Mouse (Mus musculus): ENCODE measurements at regions not wholly inside any gene's neighbourhood (a gene's known extent, or its start where the extent isn't known, plus 50 kb on each side); places are given as distances from the start of the nearest gene placed in this dataset.

- H3K79me2 ChIP-seq (ENCODE audit: control insufficient read depth, insufficient read depth): no peaks in the 10 kb centered on the region
- no peaks in the 10 kb centered on the region for H3K27me3 ChIP-seq (ENCODE audit: control insufficient read depth, insufficient read depth, insufficient read length)
- no peak overlapping the region for H3K4me3 ChIP-seq
- TF ChIP-seq USF1 (IDR thresholded peaks at IDR 0.05; ENCODE audit: low read depth) (no peak), POLR2A (IDR thresholded peaks at IDR 0.05; ENCODE audit: insufficient read length, low read depth) (no peak)
- H3K36me3 ChIP-seq (ENCODE audit: control insufficient read depth, insufficient read depth): no peaks in the 10 kb centered on the region
- no peak overlapping the region for H3ac ChIP-seq (ENCODE audit: control insufficient read depth, insufficient read length)
- no peak overlapping the region for H3K4me2 ChIP-seq (ENCODE audit: low read depth)
Measured at GRCm38 (mm10) chr8:103577147-103577546, 524.3 kb upstream of the Cdh5 start.

DNA sequence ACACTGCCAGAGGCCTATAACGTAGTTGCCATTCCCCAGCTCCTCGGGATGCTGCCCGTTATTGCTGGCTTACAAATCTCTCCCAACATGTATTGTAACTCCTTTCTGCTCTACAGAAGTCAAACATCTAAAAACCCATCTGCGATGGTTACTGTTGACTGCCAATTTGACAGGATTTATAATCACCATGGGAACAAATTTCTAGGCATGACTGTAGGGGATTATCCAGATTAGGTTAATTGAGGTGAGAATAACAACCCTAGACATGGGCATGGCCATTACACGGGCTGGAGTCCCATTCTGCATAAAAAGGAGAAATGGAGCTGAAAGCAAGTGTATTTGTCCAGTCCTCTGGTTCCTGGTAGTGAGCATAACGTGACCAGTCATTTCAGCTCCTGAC is 523.4 kb upstream of the Cdh5 start:
- Histone ChIP-seq H3ac (ENCODE audit: control insufficient read depth, insufficient read length) (no peak overlapping the region), H3K79me2 (ENCODE audit: control insufficient read depth, insufficient read depth) (no peaks in the 10 kb centered on the region), H3K4me2 (ENCODE audit: low read depth) (no peak overlapping the region), H3K27me3 (ENCODE audit: control insufficient read depth, insufficient read depth, insufficient read length) (no peaks in the 10 kb centered on the region), H3K4me3 (no peak overlapping the region), H3K36me3 (ENCODE audit: control insufficient read depth, insufficient read depth) (no peaks in the 10 kb centered on the region)
- TF ChIP-seq REST (IDR thresholded peaks at IDR 0.05; ENCODE audit: insufficient read depth, insufficient read length) (no peak), SRF (IDR thresholded peaks at IDR 0.05; ENCODE audit: control insufficient read depth, insufficient read length, low read depth) (no peak), POLR2AphosphoS2 (IDR thresholded peaks at IDR 0.05; ENCODE audit: insufficient read length, low read depth) (no peak), USF1 (IDR thresholded peaks at IDR 0.05; ENCODE audit: low read depth) (no peak), MAX (IDR thresholded peaks at IDR 0.05; ENCODE audit: low read depth) (no peak)

DNA sequence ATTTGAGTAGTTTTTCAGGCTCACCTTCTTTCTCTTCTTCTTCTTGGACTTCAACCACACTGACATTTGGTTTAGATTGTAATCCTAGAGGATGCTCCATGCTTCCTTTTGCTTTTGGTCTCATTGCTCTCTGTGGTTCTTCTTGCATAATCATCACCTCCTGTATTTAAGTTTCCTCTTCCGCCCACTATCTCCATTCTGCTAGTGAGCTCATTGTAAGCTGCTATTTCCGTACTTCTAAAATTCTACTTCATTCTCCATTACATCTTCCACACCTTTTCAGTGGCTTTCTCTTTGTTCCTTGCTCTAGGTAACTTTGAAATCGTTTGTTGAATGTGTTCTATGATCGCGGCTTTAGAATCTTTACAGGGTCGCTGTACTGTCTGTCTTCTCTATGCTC is 493.1 kb upstream of the Cdh5 start:
- Histone ChIP-seq H3K79me2 (ENCODE audit: control insufficient read depth, insufficient read depth) (no peaks in the 10 kb centered on the region), H3K4me3 (no peak overlapping the region), H3ac (ENCODE audit: control insufficient read depth, insufficient read length) (no peak overlapping the region), H3K4me2 (ENCODE audit: low read depth) (no peak overlapping the region), H3K36me3 (ENCODE audit: control insufficient read depth, insufficient read depth) (no peaks in the 10 kb centered on the region), H3K27me3 (ENCODE audit: control insufficient read depth, insufficient read depth, insufficient read length) (no peaks in the 10 kb centered on the region)
- TF ChIP-seq E2F4 (IDR thresholded peaks at IDR 0.05; ENCODE audit: insufficient read depth) (no peak), CEBPB (IDR thresholded peaks at IDR 0.05; ENCODE audit: insufficient read depth, poor library complexity, severe bottlenecking) (no peak), TCF3 (IDR thresholded peaks at IDR 0.05; ENCODE audit: insufficient read length, low read depth) (no peak), SRF (IDR thresholded peaks at IDR 0.05; ENCODE audit: control insufficient read depth, insufficient read length, low read depth) (no peak), POLR2AphosphoS2 (IDR thresholded peaks at IDR 0.05; ENCODE audit: insufficient read length, low read depth) (no peak), USF1 (IDR thresholded peaks at IDR 0.05; ENCODE audit: low read depth) (no peak), MYOG (IDR thresholded peaks at IDR 0.05; ENCODE audit: control insufficient read depth in 1 of 3, insufficient read depth in 1 of 3, insufficient read length in 2 of 3, low read depth in 2 of 3) (no peak), REST (IDR thresholded peaks at IDR 0.05; ENCODE audit: insufficient read depth, insufficient read length) (no peak), POLR2A (IDR thresholded peaks at IDR 0.05; ENCODE audit: insufficient read length, low read depth) (no peak)

GRCm38 (mm10) chr8:103623781-103624434 is 477.5 kb upstream of the Cdh5 start:
- no peaks in the 10 kb centered on the region for H3K79me2 ChIP-seq (ENCODE audit: control insufficient read depth, insufficient read depth)
- no peaks in the 10 kb centered on the region for H3K36me3 ChIP-seq (ENCODE audit: control insufficient read depth, insufficient read depth)
- H3K4me2 ChIP-seq (ENCODE audit: low read depth): no peak overlapping the region
- H3ac ChIP-seq (ENCODE audit: control insufficient read depth, insufficient read length): no peak overlapping the region
- TF ChIP-seq TCF3 (IDR thresholded peaks at IDR 0.05; ENCODE audit: insufficient read length, low read depth): no peak
- TF ChIP-seq MAX (IDR thresholded peaks at IDR 0.05; ENCODE audit: low read depth): no peak
- no peak for TF ChIP-seq TCF12 (IDR thresholded peaks at IDR 0.05; ENCODE audit: insufficient read depth, poor library complexity, severe bottlenecking)
- no peak for TF ChIP-seq POLR2A (IDR thresholded peaks at IDR 0.05; ENCODE audit: insufficient read length, low read depth)
- TF ChIP-seq REST (IDR thresholded peaks at IDR 0.05; ENCODE audit: insufficient read depth, insufficient read length): no peak
- no peaks in the 10 kb centered on the region for H3K27me3 ChIP-seq (ENCODE audit: control insufficient read depth, insufficient read depth, insufficient read length)
- H3K4me3 ChIP-seq: no peak overlapping the region

- TF ChIP-seq E2F4 (IDR thresholded peaks at IDR 0.05; ENCODE audit: insufficient read depth) (no peak), REST (IDR thresholded peaks at IDR 0.05; ENCODE audit: insufficient read depth, insufficient read length) (no peak), TCF12 (IDR thresholded peaks at IDR 0.05; ENCODE audit: insufficient read depth, poor library complexity, severe bottlenecking) (no peak), POLR2A (IDR thresholded peaks at IDR 0.05; ENCODE audit: insufficient read length, low read depth) (no peak), POLR2AphosphoS2 (IDR thresholded peaks at IDR 0.05; ENCODE audit: insufficient read length, low read depth) (no peak), TCF3 (IDR thresholded peaks at IDR 0.05; ENCODE audit: insufficient read length, low read depth) (no peak), SRF (IDR thresholded peaks at IDR 0.05; ENCODE audit: control insufficient read depth, insufficient read length, low read depth) (no peak), CEBPB (IDR thresholded peaks at IDR 0.05; ENCODE audit: insufficient read depth, poor library complexity, severe bottlenecking) (no peak), MAX (IDR thresholded peaks at IDR 0.05; ENCODE audit: low read depth) (no peak), MYOG (IDR thresholded peaks at IDR 0.05; ENCODE audit: control insufficient read depth in 1 of 3, insufficient read depth in 1 of 3, insufficient read length in 2 of 3, low read depth in 2 of 3) (no peak), USF1 (IDR thresholded peaks at IDR 0.05; ENCODE audit: low read depth) (no peak), MYOD1 (IDR thresholded peaks at IDR 0.05; ENCODE audit: control insufficient read depth in 1 of 3, insufficient read length in 2 of 3, low read depth in 2 of 3) (no peak)
- H3ac ChIP-seq (ENCODE audit: control insufficient read depth, insufficient read length): no peak overlapping the region
Measured at GRCm38 (mm10) chr8:103625166-103625890, 476.1 kb upstream of the Cdh5 start.

More at GRCm38 (mm10) chr8:103625166-103625890, 476.1 kb upstream of the Cdh5 start:
- Histone ChIP-seq H3K36me3 (ENCODE audit: control insufficient read depth, insufficient read depth) (no peaks in the 10 kb centered on the region), H3K27me3 (ENCODE audit: control insufficient read depth, insufficient read depth, insufficient read length) (no peaks in the 10 kb centered on the region), H3K4me3 (no peak overlapping the region), H3K4me2 (ENCODE audit: low read depth) (no peak overlapping the region), H3K79me2 (ENCODE audit: control insufficient read depth, insufficient read depth) (no peaks in the 10 kb centered on the region)

Data from myocyte (in vitro differentiated cells).